Mouse (Mus musculus) liver, embryonic 14.5 days (tissue): ENCODE measurements around the gene Ppia.

Experiments used
- CTCF ChIP-seq: IDR thresholded peaks from 2 replicates; pipeline ENCODE4 v1.5.1; 2016; ENCODE audit warnings: antibody characterized with exemption, low read depth, control low read depth
- EP300 ChIP-seq: IDR thresholded peaks from 2 replicates; pipeline ENCODE4 v1.6.1; 2016; ENCODE audit warnings: antibody characterized with exemption, low read depth

DNA sequence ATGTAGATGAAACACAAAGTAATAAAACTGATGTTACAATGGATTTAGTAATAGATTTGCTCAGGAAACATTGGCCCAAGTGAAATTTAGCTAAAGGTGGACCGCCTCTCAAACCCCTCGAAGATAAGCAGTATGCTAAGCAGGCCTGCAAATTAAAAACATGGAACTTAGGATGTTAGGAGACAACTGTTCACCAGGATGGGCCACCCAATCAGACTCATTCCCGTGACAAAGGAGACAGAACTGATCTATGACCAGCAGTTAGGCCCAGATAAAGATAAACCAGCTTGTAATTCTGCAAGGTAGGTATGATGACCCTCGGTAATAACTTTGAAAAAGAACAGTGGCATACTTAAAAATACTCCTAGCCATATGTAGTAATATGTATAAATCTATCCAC lies 27.9 kb downstream of the Ppia start:
- TF ChIP-seq CTCF (no peak), EP300 (no peak)
